Mouse (Mus musculus) MEL (cell line): Measurements from ENCODE around the gene Wdr90. TPM values are rescaled to one million over a fixed set of nuclear protein-coding genes. Genes with fewer than 3 reads are reported as not detected.

Experiments
- DNase-seq: peaks from one replicate; pipeline ENCODE4 v3.0.0; 2011; ENCODE audit warnings: low read depth, low spot score
- H3K27ac ChIP-seq: 2 replicates; pipeline ENCODE4 v1.5.1; 2012; ENCODE audit warnings: low read depth, mild to moderate bottlenecking, control low read depth, low read length, moderate library complexity; ENCODE audit not compliant: control insufficient read depth
- H3K27me3 ChIP-seq, 2 experiments: fragments of 150-350 bp in 1 of 2; sonication (generic) in 1 of 2; 2 replicates each; pipeline ENCODE4 v1.6.1; 2012; ENCODE audit warnings: low read length in 2 of 2, mild to moderate bottlenecking in 2 of 2, improper control_type of control experiment in 1 of 2, moderate library complexity in 1 of 2; ENCODE audit not compliant: insufficient read depth in 2 of 2, control insufficient read depth in 1 of 2
- H3K36me3 ChIP-seq, 2 experiments: 2 replicates each; pipeline ENCODE4 v1.6.1; 2012 to 2014; ENCODE audit warnings: low read length in 2 of 2, improper control_type of control experiment in 1 of 2, inconsistent platforms in 1 of 2, mild to moderate bottlenecking in 1 of 2; ENCODE audit not compliant: insufficient read depth in 2 of 2, control insufficient read depth in 1 of 2
- H3K4me1 ChIP-seq, 2 experiments: fragments of 150-350 bp in 1 of 2; sonication (generic) in 1 of 2; 2 replicates each; pipeline ENCODE4 v1.6.1; 2012; ENCODE audit warnings: low read length in 2 of 2, improper control_type of control experiment in 1 of 2, mild to moderate bottlenecking in 1 of 2; ENCODE audit not compliant: insufficient read depth in 2 of 2, control insufficient read depth in 1 of 2
- H3K4me3 ChIP-seq, 2 experiments: fragments of 150-350 bp in 1 of 2; sonication (generic) in 1 of 2; 2 replicates each; pipeline ENCODE4 v1.5.1; 2012; ENCODE audit warnings: low read depth in 2 of 2, low read length in 2 of 2, mild to moderate bottlenecking in 2 of 2, moderate library complexity in 2 of 2, control low read depth in 1 of 2, improper control_type of control experiment in 1 of 2; ENCODE audit not compliant: control insufficient read depth in 1 of 2, insufficient read depth in 1 of 2
- H3K79me2 ChIP-seq: 2 replicates; pipeline ENCODE4 v1.6.1; 2012; ENCODE audit warnings: mild to moderate bottlenecking, low read length, moderate library complexity; ENCODE audit not compliant: control insufficient read depth, poor library complexity, insufficient read depth
- H3K9ac ChIP-seq: 2 replicates; pipeline ENCODE4 v1.6.1; 2012; ENCODE audit warnings: low read depth, mild to moderate bottlenecking, control low read depth, low read length, moderate library complexity; ENCODE audit not compliant: control insufficient read depth, poor library complexity, severe bottlenecking
- H3K9me3 ChIP-seq: fragments of 150-350 bp; sonication (generic); replicated peaks from 2 replicates; pipeline ENCODE4 v1.6.1; 2012; ENCODE audit warnings: mild to moderate bottlenecking, low read length, improper control_type of control experiment, moderate library complexity; ENCODE audit not compliant: insufficient read depth
- BHLHE40 ChIP-seq: IDR thresholded peaks from 2 replicates; pipeline ENCODE4 v1.6.1; 2012; ENCODE audit warnings: low read depth, mild to moderate bottlenecking, inconsistent platforms, low read length, improper control_type of control experiment, borderline replicate concordance
- CHD2 ChIP-seq: IDR thresholded peaks from 2 replicates; pipeline ENCODE4 v1.6.1; 2011; ENCODE audit warnings: low read length, improper control_type of control experiment
- E2F4 ChIP-seq: IDR thresholded peaks from 2 replicates; pipeline ENCODE4 v1.6.1; 2011; ENCODE audit warnings: low read depth, low read length, improper control_type of control experiment, borderline replicate concordance
- ELF1 ChIP-seq: IDR thresholded peaks from 2 replicates; pipeline ENCODE4 v1.6.1; 2014; ENCODE audit warnings: low read depth, mild to moderate bottlenecking, inconsistent platforms, low read length, improper control_type of control experiment, moderate library complexity
- GABPA ChIP-seq: IDR thresholded peaks from 2 replicates; pipeline ENCODE4 v1.6.1; 2012; ENCODE audit warnings: low read depth, mild to moderate bottlenecking, inconsistent platforms, low read length, improper control_type of control experiment, moderate library complexity
- JUND ChIP-seq: IDR thresholded peaks from 2 replicates; pipeline ENCODE4 v1.6.1; 2011; ENCODE audit warnings: low read depth, mild to moderate bottlenecking, improper control_type of control experiment, low read length
- MAFK ChIP-seq: IDR thresholded peaks from 2 replicates; pipeline ENCODE4 v1.6.1; 2011; ENCODE audit warnings: low read depth, mild to moderate bottlenecking, low read length, improper control_type of control experiment, borderline replicate concordance
- MAX ChIP-seq: IDR thresholded peaks from 2 replicates; pipeline ENCODE4 v1.6.1; 2011; ENCODE audit warnings: low read length, improper control_type of control experiment
- MEF2A ChIP-seq: IDR thresholded peaks from 2 replicates; pipeline ENCODE4 v1.6.1; 2014; ENCODE audit warnings: low read depth, mild to moderate bottlenecking, inconsistent platforms, low read length, improper control_type of control experiment; ENCODE audit not compliant: poor library complexity, insufficient replicate concordance, severe bottlenecking; ENCODE audit errors: extremely low read depth
- MXI1 ChIP-seq: IDR thresholded peaks from 2 replicates; pipeline ENCODE4 v1.6.1; 2011; ENCODE audit warnings: mild to moderate bottlenecking, low read depth, low read length, improper control_type of control experiment
- MYB ChIP-seq: IDR thresholded peaks from 2 replicates; pipeline ENCODE4 v1.6.1; 2011; ENCODE audit warnings: mild to moderate bottlenecking, low read depth, low read length, improper control_type of control experiment
- MYC ChIP-seq: IDR thresholded peaks from 2 replicates; pipeline ENCODE4 v1.6.1; 2011; ENCODE audit warnings: low read depth, mild to moderate bottlenecking, low read length, improper control_type of control experiment, moderate library complexity
- NELFE ChIP-seq: IDR thresholded peaks from 2 replicates; pipeline ENCODE4 v1.6.1; 2011; ENCODE audit warnings: low read depth, low read length, improper control_type of control experiment
- POLR2A ChIP-seq, 2 experiments: IDR thresholded peaks; 2 replicates each; pipeline ENCODE4 v1.6.1; 2011 to 2012; ENCODE audit warnings: low read length in 2 of 2, mild to moderate bottlenecking in 2 of 2, control low read depth in 1 of 2, improper control_type of control experiment in 1 of 2, low read depth in 1 of 2, moderate library complexity in 1 of 2; ENCODE audit not compliant: control insufficient read depth in 1 of 2, insufficient read depth in 1 of 2, poor library complexity in 1 of 2
- POLR2AphosphoS2 ChIP-seq: IDR thresholded peaks from 2 replicates; pipeline ENCODE4 v1.6.1; 2011; ENCODE audit warnings: low read length, improper control_type of control experiment
- POLR2AphosphoS5 ChIP-seq: IDR thresholded peaks from 2 replicates; pipeline ENCODE4 v1.6.1; 2012; ENCODE audit warnings: low read depth, borderline replicate concordance, mild to moderate bottlenecking, inconsistent platforms, low read length, moderate library complexity, mixed read lengths
- RAD21 ChIP-seq: IDR thresholded peaks from 2 replicates; pipeline ENCODE4 v1.6.1; 2011; ENCODE audit warnings: mild to moderate bottlenecking, low read depth, low read length, improper control_type of control experiment
- SIN3A ChIP-seq: IDR thresholded peaks from 2 replicates; pipeline ENCODE4 v1.6.1; 2012; ENCODE audit warnings: low read length, improper control_type of control experiment, inconsistent platforms
- SMC3 ChIP-seq: IDR thresholded peaks from 2 replicates; pipeline ENCODE4 v1.6.1; 2011; ENCODE audit warnings: low read depth, low read length, improper control_type of control experiment
- TAL1 ChIP-seq: IDR thresholded peaks from 2 replicates; pipeline ENCODE4 v1.6.1; 2012; ENCODE audit warnings: mild to moderate bottlenecking, inconsistent platforms, low read length, moderate library complexity, mixed read lengths
- TCF12 ChIP-seq: IDR thresholded peaks from 2 replicates; pipeline ENCODE4 v1.6.1; 2014; ENCODE audit warnings: low read depth, mild to moderate bottlenecking, inconsistent platforms, low read length, improper control_type of control experiment, moderate library complexity
- USF1 ChIP-seq: IDR thresholded peaks from 2 replicates; pipeline ENCODE4 v1.6.1; 2014; ENCODE audit warnings: low read depth, mild to moderate bottlenecking, inconsistent platforms, low read length, improper control_type of control experiment, moderate library complexity
- USF2 ChIP-seq, 2 experiments: IDR thresholded peaks; 2 replicates each; pipeline ENCODE4 v1.6.1; 2011 to 2012; ENCODE audit warnings: improper control_type of control experiment in 2 of 2, low read length in 2 of 2, borderline replicate concordance in 1 of 2, inconsistent platforms in 1 of 2, low read depth in 1 of 2, mild to moderate bottlenecking in 1 of 2; ENCODE audit not compliant: insufficient read depth in 1 of 2
- ZMIZ1 ChIP-seq: IDR thresholded peaks from 2 replicates; pipeline ENCODE4 v1.6.1; 2012; ENCODE audit warnings: low read depth, mild to moderate bottlenecking, inconsistent platforms, low read length, improper control_type of control experiment, moderate library complexity
- ZNF384 ChIP-seq: IDR thresholded peaks from 2 replicates; pipeline ENCODE4 v1.6.1; 2012; ENCODE audit warnings: low read depth, mild to moderate bottlenecking, inconsistent platforms, low read length, improper control_type of control experiment
- polyA plus RNA-seq, 2 experiments: library from polyadenylated mRNA; stranded (reverse) in 1 of 2; unstranded in 1 of 2; fragments of >175 nt in 1 of 2; fragments of >200 nt in 1 of 2; gene quantifications; 2 replicates each; pipeline versions ENCODE4 v1.2.1 to v1.2.4; 2012; ENCODE audit warnings: low replicate concordance in 2 of 2, low read depth in 1 of 2; ENCODE audit not compliant: insufficient read length in 2 of 2, insufficient read depth in 1 of 2, missing spikeins in 1 of 2
- total RNA-seq: library from RNA; depleted of rRNA; stranded (reverse); fragments of 300-350 nt; gene quantifications from 2 replicates; pipeline ENCODE4 v1.2.3, GENCODE M21; 2012

Gene Wdr90
- total and polyA plus RNA-seq, 3 experiments, result 23.7 to 44.5 TPM; not detected in 1

DNA sequence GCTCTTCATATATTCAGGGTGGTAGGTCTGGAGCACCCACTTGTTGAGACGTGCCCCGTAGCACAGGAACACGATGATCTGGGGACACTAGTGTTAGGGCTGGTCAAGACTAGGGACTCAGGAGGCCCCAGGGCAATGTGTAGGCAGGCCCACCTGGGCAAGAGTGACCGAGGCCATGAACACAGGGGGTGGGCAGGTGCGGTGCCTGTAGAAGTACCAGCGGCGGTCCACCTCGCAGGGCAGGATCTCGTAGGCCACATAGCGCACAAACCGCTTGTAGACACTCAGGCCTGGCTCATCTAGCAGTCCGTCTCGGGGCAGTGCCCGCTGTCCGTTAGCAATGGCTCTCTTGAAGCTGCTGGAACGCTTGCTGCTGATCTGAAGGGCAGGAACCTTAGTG lies 25.5 kb downstream of the Wdr90 start:
- peaks cover 2 to 18% of the 10 kb centered on the region in 2 experiments; a peak in 3 of 4 replicates for H3K4me1 ChIP-seq

DNA sequence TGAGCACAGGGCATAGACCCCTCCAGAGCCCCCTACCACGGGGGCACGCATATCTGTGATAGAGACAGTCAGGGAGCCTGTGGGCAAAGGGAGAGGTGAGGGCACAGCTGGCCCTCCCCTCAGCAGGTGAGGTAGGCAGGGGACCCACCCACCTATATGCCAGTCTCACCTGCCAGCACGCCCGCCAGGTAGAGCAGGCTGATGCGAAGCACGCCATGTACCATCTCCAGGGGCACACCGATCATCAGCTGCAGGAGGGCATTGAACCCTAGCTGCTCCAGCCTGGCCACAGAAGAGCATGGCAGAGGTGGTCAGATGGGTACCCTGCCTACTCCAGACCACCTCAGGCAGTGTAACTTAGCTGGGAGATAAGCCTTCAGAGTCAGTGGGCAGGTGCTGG lies 26.0 kb downstream of the Wdr90 start:
- TF ChIP-seq E2F4, result no peak
- no peak for TF ChIP-seq SMC3
- no peak for TF ChIP-seq MYC
- TF ChIP-seq NELFE, result no peak
- no peak for TF ChIP-seq TAL1
- TF ChIP-seq MYB, result no peak
- no peak for TF ChIP-seq SIN3A
- no peak for TF ChIP-seq USF2 (IDR thresholded peaks at IDR 0.05; ENCODE audit: borderline replicate concordance in 1 of 2, insufficient read depth in 1 of 2, low read depth in 1 of 2, low read length in 2 of 2)
- TF ChIP-seq JUND, result no peak
- TF ChIP-seq MXI1, result no peak
- no peak; a peak in 1 of 4 replicates for TF ChIP-seq POLR2A (IDR thresholded peaks at IDR 0.05; ENCODE audit: control insufficient read depth in 1 of 2, insufficient read depth in 1 of 2, low read depth in 1 of 2, low read length in 2 of 2, poor library complexity in 1 of 2)
- TF ChIP-seq POLR2AphosphoS2, result no peak
- TF ChIP-seq ELF1, result no peak
- TF ChIP-seq, all 39 proteins: peak for 0
- H3K9ac ChIP-seq, result no peak overlapping the region
- H3K4me1 ChIP-seq, result peaks cover 2 to 21% of the 10 kb centered on the region in 2 experiments; a peak in 3 of 4 replicates
- DNase-seq, result no peak
- peaks cover 0 to 6% of the 10 kb centered on the region in 2 experiments; a peak in 2 of 4 replicates for H3K36me3 ChIP-seq
- H3K4me3 ChIP-seq, result no peak overlapping the region
- no peaks in the 10 kb centered on the region for H3K9me3 ChIP-seq
- H3K27me3 ChIP-seq, result no peaks in the 10 kb centered on the region
- no peak overlapping the region for H3K27ac ChIP-seq
- peaks cover 40% of the 10 kb centered on the region for H3K79me2 ChIP-seq

More for the DNA sequence above, 25.5 kb downstream of the Wdr90 start:
- no peaks in the 10 kb centered on the region for H3K9me3 ChIP-seq
- no peak overlapping the region for H3K9ac ChIP-seq
- H3K4me3 ChIP-seq, result no peak overlapping the region
- no peak for DNase-seq
- no peaks in the 10 kb centered on the region for H3K27me3 ChIP-seq
- peaks cover 0 to 6% of the 10 kb centered on the region in 2 experiments; a peak in 2 of 4 replicates for H3K36me3 ChIP-seq
- no peak overlapping the region for H3K27ac ChIP-seq
- H3K79me2 ChIP-seq, result peaks cover 36% of the 10 kb centered on the region
- no peak for TF ChIP-seq ELF1
- TF ChIP-seq CHD2, result no peak

DNA sequence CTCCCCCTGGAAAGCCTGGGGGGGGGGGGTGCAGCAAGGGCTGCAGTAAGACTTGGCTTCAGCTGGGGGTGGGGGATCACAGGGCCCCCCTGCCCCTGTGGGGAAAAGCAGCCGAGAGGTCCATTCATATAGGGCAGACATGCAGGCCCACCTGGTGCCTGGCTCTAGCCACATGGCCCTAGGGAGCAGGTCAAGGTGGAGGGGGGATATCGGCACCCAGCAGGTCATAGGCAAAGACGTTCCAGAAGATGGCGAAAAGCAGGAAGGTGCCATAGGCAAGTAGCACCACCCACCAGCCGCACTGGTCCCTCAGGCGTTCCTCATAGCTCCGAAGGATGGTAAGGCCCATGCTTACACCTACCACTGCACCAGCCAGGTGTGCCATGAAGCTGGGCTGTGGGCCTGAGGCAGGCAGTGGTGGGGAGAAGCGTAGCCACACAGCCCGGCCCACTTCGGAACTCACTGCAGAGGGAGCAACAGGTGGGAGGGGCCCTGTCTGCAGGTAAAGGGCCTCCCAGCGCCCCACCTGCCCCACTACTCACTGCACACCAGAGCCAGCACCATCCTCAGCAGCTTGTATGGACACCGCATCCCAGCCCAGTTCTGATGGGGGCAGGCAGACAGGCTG lies 26.6 kb downstream of the Wdr90 start:
- DNase-seq, result no peak
- no peak overlapping the region for H3K4me3 ChIP-seq
- no peak overlapping the region; the same call in 1 of the 2 replicates for H3K9ac ChIP-seq
- peaks cover 0 to 9% of the 10 kb centered on the region in 2 experiments; a peak in 2 of 4 replicates for H3K36me3 ChIP-seq
- H3K27ac ChIP-seq, result no peak overlapping the region
- H3K9me3 ChIP-seq, result no peaks in the 10 kb centered on the region
- peaks cover 2 to 27% of the 10 kb centered on the region in 2 experiments; a peak in 3 of 4 replicates for H3K4me1 ChIP-seq
- H3K79me2 ChIP-seq, result peaks cover 44% of the 10 kb centered on the region
- no peaks in the 10 kb centered on the region for H3K27me3 ChIP-seq
- TF ChIP-seq POLR2AphosphoS5 (no peak; the same call in 1 of the 2 replicates), USF1 (no peak), POLR2A (IDR thresholded peaks at IDR 0.05; ENCODE audit: control insufficient read depth in 1 of 2, insufficient read depth in 1 of 2, low read depth in 1 of 2, low read length in 2 of 2, poor library complexity in 1 of 2) (no peak; a peak in 1 of 4 replicates), SMC3 (no peak), MYC (no peak), TCF12 (no peak), ZNF384 (no peak), RAD21 (no peak), BHLHE40 (no peak), ZMIZ1 (no peak), MEF2A (no peak), JUND (no peak), MAX (no peak), MAFK (no peak), GABPA (no peak)
